Mouse (Mus musculus) regulatory T cell (primary cell): ENCODE results near the gene Pgbd1.
"Not testable (repeated sequence)": the region's sequence is repeated elsewhere in the genome, so short reads cannot be mapped to it uniquely, and the experiment has no call there.

Source experiments
- in situ Hi-C: fragments of 300-600 bp; cut with MboI, MseI; formaldehyde crosslinking; loops from one replicate; pipeline ENCODE4 v1.15.1; 2025; ENCODE audit warnings: high pct_unique_total_duplicates

The Pgbd1 gene

DNA sequence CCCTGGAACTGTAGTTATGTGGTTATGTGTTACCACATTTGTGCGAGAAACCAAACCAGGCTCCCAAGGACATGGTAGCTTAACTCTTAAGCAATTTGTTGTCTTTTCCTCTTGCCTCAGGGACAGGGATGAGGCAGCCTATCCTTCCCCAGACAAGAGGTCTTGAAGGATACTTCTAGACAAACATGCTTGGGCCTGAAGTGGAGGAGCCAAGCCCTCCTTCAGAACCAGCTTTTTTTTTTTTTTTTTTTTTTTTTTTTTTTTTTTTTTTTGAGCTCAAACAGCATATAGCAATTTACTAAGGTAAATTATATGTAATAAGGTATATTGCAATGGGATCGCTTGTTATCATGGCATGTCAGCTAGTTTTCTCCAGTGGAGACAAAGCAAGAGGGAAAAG lies 25.1 kb downstream of the Pgbd1 start:
- in situ Hi-C loops: no loop called here

DNA sequence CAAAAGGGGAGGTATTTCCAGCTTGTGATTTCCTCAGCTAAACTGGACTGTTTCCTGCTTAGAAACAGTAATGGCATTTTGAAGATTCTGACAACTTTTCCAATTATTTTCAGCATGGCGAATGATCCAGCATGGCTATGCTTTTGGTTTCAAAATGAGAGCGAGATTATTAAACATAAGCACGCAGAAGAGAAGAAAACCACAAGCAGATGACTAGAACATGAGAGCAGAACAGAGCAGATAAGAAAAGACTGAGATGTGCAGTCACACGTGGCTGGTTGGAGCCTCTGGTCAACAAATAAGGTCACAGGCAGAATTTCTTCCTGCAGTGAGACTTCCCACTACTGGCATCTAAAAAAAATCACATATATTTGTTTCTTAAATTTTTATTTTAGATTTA lies 25.6 kb downstream of the Pgbd1 start:
- in situ Hi-C loops: no loop called here

DNA sequence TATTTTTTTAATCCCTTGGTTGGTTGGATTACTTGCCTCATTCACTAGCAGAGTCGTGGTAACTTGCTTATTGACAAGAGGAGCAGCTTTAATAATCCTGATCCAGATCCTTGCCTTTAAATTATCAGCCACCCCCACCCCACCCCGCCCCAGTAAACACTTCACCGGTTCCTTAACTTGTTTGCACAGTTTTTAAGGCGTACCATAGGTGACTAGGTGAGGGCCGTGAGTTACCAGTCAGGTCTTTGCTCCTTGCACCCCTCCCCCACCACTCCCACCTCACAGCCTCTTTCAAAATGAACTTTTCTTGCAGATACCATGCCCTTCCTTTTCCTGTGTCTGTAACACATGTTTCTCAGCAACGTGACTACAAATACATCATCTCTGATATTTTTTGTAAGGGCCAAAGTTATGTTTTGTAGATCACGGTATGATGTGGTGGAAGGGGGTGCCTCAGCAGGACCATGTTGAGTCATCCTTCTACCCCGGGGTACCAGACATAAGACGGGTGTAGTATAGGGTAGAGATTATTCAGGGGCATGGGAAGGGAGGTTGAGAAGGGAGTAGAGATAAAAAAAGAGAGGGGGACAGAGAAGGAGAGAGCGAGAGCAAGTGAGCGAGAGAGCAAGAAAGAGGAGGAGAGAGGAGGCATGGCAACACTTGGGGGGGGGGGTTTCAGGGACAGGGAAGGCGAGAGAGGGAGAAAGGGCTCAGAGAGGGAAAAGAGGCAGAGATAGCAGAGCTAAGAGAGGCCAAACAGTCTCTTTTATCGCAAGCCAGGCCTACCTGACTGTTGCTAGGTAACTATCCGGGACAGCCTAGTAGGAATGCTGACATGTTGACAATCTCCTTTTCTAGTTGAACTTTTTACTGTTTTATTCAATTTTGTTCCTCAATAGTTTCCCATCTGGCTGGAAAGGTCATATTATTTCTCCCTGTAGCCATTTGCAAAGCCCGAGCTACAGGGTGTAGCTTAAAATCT lies 26.3 kb downstream of the Pgbd1 start:
- in situ Hi-C loops: no loop called here

DNA sequence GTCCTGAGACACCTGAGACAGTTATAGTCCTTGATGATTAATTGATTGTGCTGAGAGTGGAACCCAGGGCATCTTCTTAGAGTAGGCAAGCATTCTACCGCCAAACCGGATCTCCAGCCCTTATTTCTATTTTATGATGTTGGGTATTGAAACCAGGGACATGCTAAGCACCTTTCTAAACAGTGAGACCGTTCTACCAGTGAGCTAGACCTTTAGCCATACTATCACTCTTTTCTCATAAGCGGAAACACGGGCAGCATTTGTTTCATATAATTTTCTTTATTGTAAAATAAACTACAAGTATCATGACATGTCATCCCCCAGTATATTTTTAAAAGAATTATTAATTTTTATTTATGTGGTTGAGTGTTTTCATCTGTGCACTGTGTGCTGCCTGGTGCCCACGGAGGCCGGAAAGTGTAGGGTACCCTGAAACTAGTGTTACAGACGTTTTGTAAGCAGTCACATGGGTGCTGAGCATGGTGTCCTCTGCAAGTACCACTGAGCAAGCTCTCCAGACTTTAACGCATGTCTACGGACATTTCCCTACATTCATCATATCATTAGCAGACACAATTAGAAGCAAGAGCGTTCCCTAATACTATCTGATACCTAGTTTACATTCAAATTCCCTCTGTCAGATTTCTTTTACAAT lies 31.9 kb downstream of the Pgbd1 start:
- in situ Hi-C loops: no loop called here

- in situ Hi-C loops: no loop called here
These were observed 32.7 kb downstream of the Pgbd1 start for GRCm38 (mm10) chr13:21407969-21408804.

- in situ Hi-C loops: no loop called here
These were observed 33.5 kb downstream of the Pgbd1 start for GRCm38 (mm10) chr13:21407341-21407740.

DNA sequence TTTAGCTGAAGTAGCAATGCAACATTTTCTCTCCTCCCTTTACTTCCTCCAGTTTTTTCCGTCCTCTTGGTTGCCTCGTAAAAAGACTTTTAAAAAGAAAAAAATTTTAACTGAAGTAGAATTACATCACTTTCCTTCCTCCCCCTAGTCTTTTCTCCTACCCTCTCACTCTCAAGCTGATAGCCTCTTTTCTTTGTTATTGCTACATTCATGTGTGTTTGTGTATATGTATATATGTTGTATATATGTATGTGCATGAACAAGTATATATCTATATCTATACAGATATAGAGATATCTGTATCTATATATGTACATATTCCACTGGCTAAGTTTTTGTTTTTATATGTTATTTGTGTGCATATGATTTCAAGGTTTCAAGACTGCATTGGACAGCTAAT lies 38.0 kb downstream of the Pgbd1 start:
- in situ Hi-C loops: loop anchor here (5.0 kb wide), 1 partner anchor 44 kb away; no protein-coding TSS in a partner anchor

DNA sequence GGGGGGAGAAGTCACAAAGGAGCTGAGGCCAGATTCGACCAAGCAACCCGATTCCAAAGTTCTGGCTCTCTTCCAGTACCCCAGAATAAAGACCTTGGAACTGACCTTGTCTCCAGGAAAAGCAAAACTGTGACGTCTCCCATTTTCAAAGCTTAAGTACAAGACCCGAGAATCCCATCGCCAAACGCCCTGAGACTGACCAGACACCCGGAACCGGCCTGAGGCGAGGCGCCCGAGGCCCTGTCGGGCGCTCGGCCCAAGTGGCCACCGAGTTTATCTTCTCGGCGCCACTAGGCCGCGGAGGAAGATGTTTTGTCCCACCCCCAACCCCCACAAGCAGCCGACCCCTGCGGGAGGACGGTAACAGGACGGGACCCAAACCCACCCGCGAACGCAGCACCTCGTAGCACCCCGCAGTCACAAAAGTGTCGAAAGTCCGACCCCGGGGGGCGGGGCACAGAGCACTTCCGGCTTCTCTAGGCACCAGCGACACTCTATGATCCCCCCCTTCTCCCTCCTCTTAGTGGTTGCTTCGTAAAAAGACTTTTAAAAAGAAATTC lies 38.5 kb downstream of the Pgbd1 start, which contains the start of gene Zkscan3:
Zkscan3 (minus strand) TSS at position 469 of the 560 bp plus-strand sequence.
- in situ Hi-C loops: loop anchor here (5.0 kb wide), 1 partner anchor 45 kb away; no protein-coding TSS in a partner anchor

GRCm38 (mm10) chr13:21401636-21402286 lies 39.1 kb downstream of the Pgbd1 start:
- in situ Hi-C loops: loop anchor here (5.0 kb wide), 1 partner anchor 46 kb away; no protein-coding TSS in a partner anchor

DNA sequence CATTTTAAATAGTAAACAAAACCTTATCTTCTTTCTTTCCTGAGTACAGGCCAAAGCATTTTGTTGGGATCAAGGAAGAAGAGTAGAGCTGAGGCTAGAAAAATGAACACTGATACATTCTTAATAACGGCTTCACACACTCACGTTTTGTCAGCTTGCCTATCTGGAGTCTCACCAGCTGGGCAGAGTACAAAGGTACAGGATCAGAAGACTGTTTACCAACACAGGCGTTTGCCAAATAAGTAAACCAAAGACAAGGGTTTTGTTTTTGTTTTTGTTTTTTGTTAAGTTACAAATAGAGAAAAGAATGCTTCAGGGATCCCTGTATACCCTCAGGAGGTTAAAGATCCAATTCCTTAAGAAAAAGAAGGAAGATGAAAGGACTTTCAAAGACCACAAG lies 39.7 kb downstream of the Pgbd1 start:
- in situ Hi-C loops: loop anchor here (5.0 kb wide), 1 partner anchor 46 kb away; no protein-coding TSS in a partner anchor

GRCm38 (mm10) chr13:21397486-21397885 lies 43.4 kb downstream of the Pgbd1 start:
- in situ Hi-C loops: no loop called here

DNA sequence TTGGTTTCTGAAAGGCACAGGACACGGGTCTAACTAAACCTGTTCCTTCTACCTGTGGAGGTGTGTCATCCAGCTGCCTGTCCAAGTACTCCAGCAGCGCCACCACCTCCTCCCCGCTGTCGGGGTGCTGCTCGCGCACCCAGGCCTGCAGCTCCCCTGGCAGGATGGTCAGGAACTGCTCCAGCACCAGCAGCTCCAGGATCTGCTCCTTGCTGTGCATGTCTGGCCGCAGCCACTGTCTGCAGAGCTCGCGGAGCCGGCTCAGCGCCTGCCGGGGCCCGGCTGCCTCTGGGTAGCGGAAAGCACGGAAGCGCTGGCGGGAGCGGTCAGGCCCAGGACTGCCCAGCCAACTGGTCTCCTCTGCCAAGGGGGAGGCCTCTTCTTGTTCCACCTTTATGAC lies 44.8 kb downstream of the Pgbd1 start:
- in situ Hi-C loops: not testable (repeated sequence)

DNA sequence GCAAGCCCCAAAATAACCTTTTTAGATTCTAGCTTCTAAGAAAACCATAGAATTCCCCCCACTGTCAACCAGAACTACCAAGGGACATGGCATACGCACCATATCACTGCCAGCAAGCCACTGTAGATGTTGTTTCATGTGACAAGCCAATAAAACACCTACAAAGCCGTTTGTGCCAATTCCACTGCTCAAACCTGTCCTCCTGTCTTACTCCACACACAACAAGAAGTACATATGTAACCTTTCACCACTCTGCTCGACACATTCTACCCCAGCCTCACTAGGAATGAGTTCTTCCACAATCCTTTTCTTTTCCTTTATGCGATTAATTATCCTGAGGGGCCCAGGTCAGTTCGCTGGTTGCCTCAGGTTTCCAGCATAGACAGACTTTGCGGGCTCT lies 45.2 kb downstream of the Pgbd1 start:
- in situ Hi-C loops: no loop called here

- in situ Hi-C loops: no loop called here
These were observed 45.6 kb downstream of the Pgbd1 start for GRCm38 (mm10) chr13:21395211-21395610.

GRCm38 (mm10) chr13:21377773-21378172 lies 63.1 kb downstream of the Pgbd1 start:
- in situ Hi-C loops: no loop called here

- in situ Hi-C loops: no loop called here
These were observed 68.2 kb downstream of the Pgbd1 start for GRCm38 (mm10) chr13:21372700-21373099.
